Mouse (Mus musculus) limb, embryonic 11.5 days (tissue): ENCODE data around the gene Polr2m. TPM values are rescaled to one million over a fixed set of nuclear protein-coding genes. Genes with fewer than 3 reads are reported as not detected.

ENCODE experiments used
- ATAC-seq: fragments of 200-750 bp; cut with Nextera tagmentation; 2 replicates; pipeline ENCODE4 v1.8.0; 2017; ENCODE audit warnings: low read depth; ENCODE audit not compliant: insufficient number of reproducible peaks, low FRiP score, low TSS enrichment
- DNase-seq: peaks from one replicate; pipeline ENCODE4 v3.0.0-alpha.2; 2015; ENCODE audit warnings: low spot score
- H3K27ac ChIP-seq: fragments of 300-500 bp; sonication (generic); replicated peaks from 2 replicates; pipeline ENCODE4 v1.5.1; 2014; ENCODE audit warnings: low read depth, mild to moderate bottlenecking, low read length
- H3K27me3 ChIP-seq: fragments of 300-500 bp; sonication (generic); 2 replicates; pipeline ENCODE4 v1.6.1; 2014; ENCODE audit warnings: mild to moderate bottlenecking, low read length, mixed read lengths; ENCODE audit not compliant: control insufficient read depth, insufficient read depth
- H3K36me3 ChIP-seq: fragments of 300-500 bp; sonication (generic); 2 replicates; pipeline ENCODE4 v1.6.1; 2014; ENCODE audit warnings: mild to moderate bottlenecking, low read length, moderate library complexity, mixed read lengths; ENCODE audit not compliant: control insufficient read depth, insufficient read depth
- H3K4me1 ChIP-seq: fragments of 300-500 bp; sonication (generic); 2 replicates; pipeline ENCODE4 v1.6.1; 2014; ENCODE audit warnings: low read length, mixed read lengths; ENCODE audit not compliant: control insufficient read depth, insufficient read depth
- H3K4me2 ChIP-seq: fragments of 300-500 bp; sonication (generic); 2 replicates; pipeline ENCODE4 v1.6.1; 2014; ENCODE audit warnings: low read depth, mild to moderate bottlenecking, moderate library complexity; ENCODE audit not compliant: severe bottlenecking
- H3K4me3 ChIP-seq: fragments of 300-500 bp; sonication (generic); 2 replicates; pipeline ENCODE4 v1.5.1; 2014; ENCODE audit warnings: low read depth, low read length
- H3K9ac ChIP-seq: fragments of 300-500 bp; sonication (generic); 2 replicates; pipeline ENCODE4 v1.6.1; 2014; ENCODE audit warnings: mild to moderate bottlenecking, low read length
- H3K9me3 ChIP-seq: fragments of 300-500 bp; sonication (generic); 2 replicates; pipeline ENCODE4 v1.6.1; 2016; ENCODE audit warnings: low read length; ENCODE audit not compliant: control insufficient read depth
- WGBS: fragments of 180-500 bp; shearing (Covaris S2); extraction: QIAGEN DNeasy Blood & Tissue Kit; methylation state at CpG from one replicate; pipeline ENCODE4 v1.1.7; 2014; 5-methylcytosine and 5-hydroxymethylcytosine counted together
- polyA plus RNA-seq: library from polyadenylated mRNA; unstranded; fragments of >200 nt; fragmentation: Nextera tagmentation; extraction: Ambion mirVana; gene quantifications from 2 replicates; pipeline ENCODE4 v1.2.1, GENCODE M21; 2014

The Polr2m gene
- polyA plus RNA-seq, 1 experiment from 2014 or later = 533 TPM

GRCm38 (mm10) chr9:71513566-71513965, 27.8 kb upstream of the Polr2m start:
- no peaks in the 10 kb centered on the region for H3K9me3 ChIP-seq
- H3K36me3 ChIP-seq = no peaks in the 10 kb centered on the region
- 29% methylated on average over 4 of the region's 4 CpGs for WGBS
- 0 out of 2 replicates have a peak overlapping the region, but pooled peaks have one; percentile 47 for H3K27ac ChIP-seq
- ATAC-seq = no peak
- no peak overlapping the region for H3K9ac ChIP-seq
- H3K4me1 ChIP-seq = peaks cover 15% of the 10 kb centered on the region
- peak; percentile 59 for DNase-seq
- peaks cover 4% of the 10 kb centered on the region; the same call in 1 of the 2 replicates for H3K27me3 ChIP-seq
- no peak overlapping the region for H3K4me3 ChIP-seq
- H3K4me2 ChIP-seq = no peak overlapping the region

- no peaks in the 10 kb centered on the region for H3K9me3 ChIP-seq
- H3K36me3 ChIP-seq = no peaks in the 10 kb centered on the region
- peaks cover 15% of the 10 kb centered on the region for H3K4me1 ChIP-seq
- H3K27me3 ChIP-seq = peaks cover 4% of the 10 kb centered on the region; the same call in 1 of the 2 replicates
- WGBS = 31% methylated on average over 10 of the region's 10 CpGs
- ATAC-seq (peak; percentile 67; the same call in 1 of the 2 replicates), DNase-seq (peak; percentile 69)
- H3K27ac ChIP-seq = no peak overlapping the region
- H3K9ac ChIP-seq = no peak overlapping the region
- H3K4me2 ChIP-seq = no peak overlapping the region; the same call in 1 of the 2 replicates
- no peak overlapping the region for H3K4me3 ChIP-seq
Observed at GRCm38 (mm10) chr9:71512899-71513298, 27.2 kb upstream of the Polr2m start.

DNA sequence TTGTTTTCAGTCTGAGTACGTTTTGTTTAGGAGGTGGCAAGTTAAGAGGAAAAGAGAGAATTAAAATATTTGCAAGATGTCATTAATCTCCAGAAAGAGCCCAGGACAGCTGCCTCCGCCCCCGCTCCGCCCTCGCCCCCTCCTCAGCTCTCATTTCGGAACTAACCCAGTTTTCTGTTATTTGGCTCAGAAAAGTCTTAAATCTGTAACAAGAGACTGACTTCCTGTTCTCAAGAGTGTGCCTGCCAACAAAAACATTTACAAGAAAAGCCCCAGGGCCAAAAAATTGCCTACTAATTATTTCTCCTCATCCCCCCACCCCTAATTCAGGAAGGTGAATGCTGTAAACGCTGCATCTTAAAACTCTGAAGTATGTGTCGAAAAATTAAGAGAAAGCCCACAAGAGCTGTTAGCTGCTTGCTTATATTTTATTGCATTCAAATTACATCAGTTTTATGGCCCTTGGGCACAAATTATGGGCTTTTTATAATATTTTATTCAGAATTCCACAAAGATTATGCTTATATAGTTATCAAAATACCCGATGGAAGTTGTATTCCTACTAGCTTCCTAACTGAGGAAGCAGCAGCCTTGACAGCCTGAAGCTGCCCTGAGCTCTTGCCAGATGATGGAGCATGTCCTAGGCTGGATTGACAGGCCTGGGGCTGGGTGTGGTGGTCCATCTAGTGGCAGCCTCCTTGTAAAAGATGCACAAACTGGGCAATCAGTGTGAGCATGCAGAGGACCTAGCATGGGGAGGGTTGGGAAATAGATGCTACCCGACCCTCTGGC, 12.9 kb upstream of the Polr2m start:
- H3K27me3 ChIP-seq = no peaks in the 10 kb centered on the region

DNA sequence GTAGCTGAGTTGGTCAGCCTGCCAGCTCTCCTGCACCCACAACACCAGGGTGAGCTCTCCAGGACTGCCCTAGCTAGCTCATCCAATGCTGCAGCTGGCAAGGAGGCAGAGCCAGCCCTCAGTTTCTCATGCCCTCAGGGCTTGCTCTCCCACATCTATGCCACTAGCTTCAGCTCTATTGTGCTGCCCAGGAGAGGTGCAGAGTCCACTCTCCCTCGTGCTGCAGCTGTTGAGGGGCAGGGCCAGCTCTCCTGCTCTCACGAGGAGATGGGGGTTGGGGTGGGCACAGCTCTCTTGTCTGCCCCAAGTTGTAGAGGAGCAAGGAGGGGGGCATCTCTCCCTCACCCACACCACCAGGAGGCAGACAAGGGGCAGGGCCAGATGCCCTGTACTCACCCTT, 10.9 kb upstream of the Polr2m start:
- Histone ChIP-seq H3K27me3 (no peaks in the 10 kb centered on the region), H3K9me3 (no peaks in the 10 kb centered on the region), H3K36me3 (no peaks in the 10 kb centered on the region), H3K9ac (peak overlapping the region; percentile 14; the same call in 1 of the 2 replicates), H3K27ac (no peak overlapping the region), H3K4me3 (no peak overlapping the region), H3K4me1 (peaks cover 14% of the 10 kb centered on the region), H3K4me2 (no peak overlapping the region)
- no peak for ATAC-seq
- WGBS = 26% methylated on average over 2 of the region's 2 CpGs
- no peak for DNase-seq

More for the DNA sequence above, 12.9 kb upstream of the Polr2m start:
- Histone ChIP-seq H3K4me2 (no peak overlapping the region), H3K9me3 (no peaks in the 10 kb centered on the region), H3K9ac (no peak overlapping the region), H3K4me3 (no peak overlapping the region), H3K4me1 (peaks cover 14% of the 10 kb centered on the region), H3K27ac (peak overlapping the region; percentile 30; the same call in 1 of the 2 replicates), H3K36me3 (no peaks in the 10 kb centered on the region)
- 34% methylated on average over 10 of the region's 10 CpGs for WGBS
- DNase-seq (peak; percentile 42), ATAC-seq (no peak)

- no peaks in the 10 kb centered on the region for H3K27me3 ChIP-seq
- H3K27ac ChIP-seq = no peak overlapping the region
- 54% methylated on average over 5 of the region's 5 CpGs for WGBS
Observed at GRCm38 (mm10) chr9:71493771-71494170, 8.0 kb upstream of the Polr2m start.

GRCm38 (mm10) chr9:71492296-71493025, 6.7 kb upstream of the Polr2m start:
- ATAC-seq (no peak), DNase-seq (no peak)
- H3K27ac ChIP-seq = no peak overlapping the region
- no peaks in the 10 kb centered on the region for H3K9me3 ChIP-seq
- H3K4me1 ChIP-seq = peaks cover 9% of the 10 kb centered on the region
- H3K4me2 ChIP-seq = no peak overlapping the region
- H3K36me3 ChIP-seq = no peaks in the 10 kb centered on the region
- WGBS = 61% methylated on average over 15 of the region's 15 CpGs
- H3K9ac ChIP-seq = no peak overlapping the region
- H3K4me3 ChIP-seq = no peak overlapping the region
- H3K27me3 ChIP-seq = no peaks in the 10 kb centered on the region

More at GRCm38 (mm10) chr9:71493771-71494170, 8.0 kb upstream of the Polr2m start:
- H3K9ac ChIP-seq = no peak overlapping the region
- no peaks in the 10 kb centered on the region for H3K36me3 ChIP-seq
- H3K4me3 ChIP-seq = no peak overlapping the region
- no peaks in the 10 kb centered on the region for H3K9me3 ChIP-seq
- no peak for DNase-seq
- no peak overlapping the region for H3K4me2 ChIP-seq
- H3K4me1 ChIP-seq = peaks cover 12% of the 10 kb centered on the region
- no peak for ATAC-seq

DNA sequence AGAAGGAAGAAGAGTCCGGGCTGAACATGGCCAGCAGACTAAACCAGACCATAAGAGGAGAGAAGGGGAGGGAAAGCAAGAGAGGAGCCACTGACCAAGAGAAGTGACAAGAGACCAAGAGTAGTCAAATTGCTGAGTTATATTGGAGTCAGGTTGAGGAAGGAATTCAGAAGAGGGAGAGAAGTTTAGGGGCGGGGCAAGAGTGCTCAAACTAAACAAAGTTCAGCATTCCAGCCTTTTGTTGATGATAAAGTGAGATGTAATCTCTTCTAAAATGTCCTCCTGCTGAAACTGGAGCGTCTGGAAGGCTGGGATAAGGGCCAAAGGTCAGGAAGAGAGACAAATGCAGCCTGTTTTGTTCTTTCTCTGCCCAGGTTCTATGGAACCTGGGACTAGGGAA, 4.3 kb upstream of the Polr2m start:
- Histone ChIP-seq H3K36me3 (no peaks in the 10 kb centered on the region), H3K27me3 (no peaks in the 10 kb centered on the region), H3K4me2 (no peak overlapping the region), H3K9me3 (no peaks in the 10 kb centered on the region), H3K27ac (no peak overlapping the region), H3K4me3 (no peak overlapping the region), H3K4me1 (0 out of 2 replicates have a peak, but pooled peaks cover 2% of the 10 kb centered on the region), H3K9ac (no peak overlapping the region)
- WGBS = 52% methylated on average over 3 of the region's 3 CpGs
- no peak for ATAC-seq
- DNase-seq = no peak

GRCm38 (mm10) chr9:71486127-71486526, 392 bp upstream of the Polr2m start:
- 40% methylated on average over 7 of the region's 7 CpGs for WGBS
- ATAC-seq (no peak), DNase-seq (no peak)
- H3K9ac ChIP-seq = no peak overlapping the region
- no peaks in the 10 kb centered on the region for H3K27me3 ChIP-seq
- H3K4me1 ChIP-seq = no peaks in the 10 kb centered on the region
- H3K4me3 ChIP-seq = peak overlapping the region; percentile 97; the same call in 1 of the 2 replicates
- no peak overlapping the region for H3K27ac ChIP-seq
- peaks cover 17% of the 10 kb centered on the region; the same call in 1 of the 2 replicates for H3K36me3 ChIP-seq
- H3K4me2 ChIP-seq = no peak overlapping the region
- no peaks in the 10 kb centered on the region for H3K9me3 ChIP-seq
